Mouse (Mus musculus): Measurements from ENCODE around the gene Psen2. TPM values are rescaled to one million over a fixed set of nuclear protein-coding genes. Genes with fewer than 3 reads are reported as not detected.

Gene Psen2
- polyA plus RNA-seq (2014; fragmentation: Nextera tagmentation; extraction: Ambion mirVana): 18.8 and 19.6 TPM in 2 replicates

DNA sequence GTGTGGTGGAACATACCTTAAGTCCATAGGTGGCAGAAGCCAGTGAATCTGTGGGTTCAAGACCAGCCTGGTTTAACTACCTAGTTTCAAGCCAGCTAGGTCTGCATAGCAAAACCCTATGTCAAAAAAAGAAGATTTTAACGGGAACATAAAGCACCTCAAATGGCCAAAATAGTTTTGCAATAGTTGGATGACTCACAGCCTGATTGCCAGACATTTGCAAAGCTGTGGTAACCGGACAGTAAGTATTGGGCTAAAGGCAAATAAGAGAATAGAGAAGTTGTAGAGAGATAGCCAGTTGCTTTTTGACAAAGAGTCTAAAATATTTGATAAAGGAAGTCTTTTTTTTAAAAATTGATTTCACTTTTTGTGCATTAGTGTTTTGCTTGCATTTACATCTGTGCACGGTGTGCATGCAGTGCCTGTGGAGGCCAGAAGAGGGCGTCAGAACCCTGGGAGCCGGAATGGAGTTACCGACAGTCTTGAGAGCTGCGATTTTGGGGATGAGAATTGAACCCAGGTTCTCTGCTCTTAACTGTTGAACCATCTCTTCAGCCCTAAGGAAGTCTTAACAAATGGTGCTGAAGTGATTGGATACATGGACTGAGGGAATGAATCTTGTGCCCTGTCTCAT lies at the start of gene Psen2:
Gene Psen2, minus strand, starts transcription at position 75 of the 634 bp plus-strand sequence.
- Histone ChIP-seq H3K4me2 (ENCODE audit: low read depth, low read length) (no peak within 1 kb of the TSS), H3K36me3 (ENCODE audit: control insufficient read depth, insufficient read depth, low read length) (no peaks in the 10 kb centered on the region), H3K4me1 (ENCODE audit: control insufficient read depth, insufficient read depth, low read length) (no peaks in the 10 kb centered on the region), H3K9me3 (ENCODE audit: control insufficient read depth, low read length) (no peaks in the 10 kb centered on the region), H3K27ac (replicated peaks; ENCODE audit: low read depth, low read length) (no peak within 1 kb of the TSS), H3K4me3 (ENCODE audit: low read depth, low read length) (no peak within 1 kb of the TSS), H3K27me3 (replicated peaks; ENCODE audit: control insufficient read depth, insufficient read depth, low read length) (no peaks in the 10 kb centered on the region), H3K9ac (ENCODE audit: low read depth, low read length) (no peak within 1 kb of the TSS)
- DNase-seq (ENCODE audit: low spot score) (no peak), ATAC-seq (ENCODE audit: low read depth) (no peak)
- 20% methylated on average over 7 of the region's 7 CpGs for WGBS

DNA sequence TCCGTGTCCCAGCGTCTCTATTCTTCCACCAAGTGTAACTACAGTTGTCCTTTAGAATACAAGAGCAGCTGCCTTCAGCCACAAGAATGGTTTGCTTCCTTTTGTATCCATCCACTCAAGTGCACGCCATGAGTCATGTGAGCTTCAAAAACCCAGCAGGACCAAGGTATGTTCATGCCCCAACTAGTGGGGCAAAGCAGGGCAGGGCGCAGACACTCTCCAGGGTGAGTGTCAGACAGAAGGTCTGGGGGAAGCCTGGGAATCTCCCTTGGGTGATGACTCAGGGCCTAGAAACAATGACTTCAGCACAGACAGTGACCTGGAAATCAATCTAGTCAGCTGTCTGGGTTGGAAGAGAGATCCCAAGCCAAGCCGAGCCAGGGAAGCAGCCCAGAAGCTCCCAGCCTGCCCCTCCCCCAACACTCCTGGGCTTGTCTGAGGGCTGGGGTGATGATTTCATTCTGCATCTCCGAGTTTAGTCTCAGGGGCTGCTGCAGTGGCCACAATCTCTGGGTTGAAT lies 49.6 kb upstream of the Psen2 start:
- H3K9me3 ChIP-seq (ENCODE audit: control insufficient read depth, low read length): no peaks in the 10 kb centered on the region
- H3K27me3 ChIP-seq (replicated peaks; ENCODE audit: control insufficient read depth, insufficient read depth, low read length): no peaks in the 10 kb centered on the region
- H3K4me1 ChIP-seq (ENCODE audit: control insufficient read depth, insufficient read depth, low read length): peaks cover 17% of the 10 kb centered on the region
- no peaks in the 10 kb centered on the region for H3K36me3 ChIP-seq (ENCODE audit: control insufficient read depth, insufficient read depth, low read length)
- H3K27ac ChIP-seq (replicated peaks; ENCODE audit: low read depth, low read length): peak overlapping the region; percentile 46; the same call in 1 of the 2 replicates
- H3K9ac ChIP-seq (ENCODE audit: low read depth, low read length): no peak overlapping the region
- H3K4me2 ChIP-seq (ENCODE audit: low read depth, low read length): peak overlapping the region; percentile 49
- no peak overlapping the region for H3K4me3 ChIP-seq (ENCODE audit: low read depth, low read length)
- DNase-seq (ENCODE audit: low spot score) (peak; percentile 80), ATAC-seq (ENCODE audit: low read depth) (peak; percentile 68)
- 34% methylated on average over 6 of the region's 6 CpGs for WGBS

DNA sequence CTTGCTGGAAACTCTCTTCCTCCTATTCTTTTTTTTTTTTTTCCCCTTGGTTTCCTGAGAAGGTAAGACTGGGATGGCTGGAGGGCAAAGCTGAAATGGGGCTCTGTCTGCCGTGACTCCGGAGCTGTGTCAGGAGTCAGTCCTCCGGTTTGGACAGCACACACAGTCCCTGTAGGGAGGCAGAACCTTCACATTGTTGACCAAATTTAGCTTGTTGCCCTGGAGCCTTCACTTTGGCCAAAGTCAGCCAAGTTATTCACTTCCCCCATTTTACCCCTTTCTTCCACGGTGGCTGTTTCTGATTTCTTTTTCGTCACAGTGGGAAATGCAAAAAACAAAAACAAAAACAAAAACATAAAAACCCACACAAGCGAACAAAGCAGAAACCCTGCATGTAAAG lies 49.0 kb upstream of the Psen2 start:
- Histone ChIP-seq H3K4me3 (ENCODE audit: low read depth, low read length) (no peak overlapping the region), H3K4me1 (ENCODE audit: control insufficient read depth, insufficient read depth, low read length) (peaks cover 22% of the 10 kb centered on the region), H3K36me3 (ENCODE audit: control insufficient read depth, insufficient read depth, low read length) (no peaks in the 10 kb centered on the region), H3K9me3 (ENCODE audit: control insufficient read depth, low read length) (no peaks in the 10 kb centered on the region), H3K4me2 (ENCODE audit: low read depth, low read length) (no peak overlapping the region), H3K9ac (ENCODE audit: low read depth, low read length) (no peak overlapping the region), H3K27ac (replicated peaks; ENCODE audit: low read depth, low read length) (0 out of 2 replicates have a peak overlapping the region, but pooled peaks have one; percentile 46), H3K27me3 (replicated peaks; ENCODE audit: control insufficient read depth, insufficient read depth, low read length) (no peaks in the 10 kb centered on the region)
- DNase-seq (ENCODE audit: low spot score) (no peak), ATAC-seq (ENCODE audit: low read depth) (no peak)
- WGBS: 46% methylated on average over 6 of the region's 6 CpGs

DNA sequence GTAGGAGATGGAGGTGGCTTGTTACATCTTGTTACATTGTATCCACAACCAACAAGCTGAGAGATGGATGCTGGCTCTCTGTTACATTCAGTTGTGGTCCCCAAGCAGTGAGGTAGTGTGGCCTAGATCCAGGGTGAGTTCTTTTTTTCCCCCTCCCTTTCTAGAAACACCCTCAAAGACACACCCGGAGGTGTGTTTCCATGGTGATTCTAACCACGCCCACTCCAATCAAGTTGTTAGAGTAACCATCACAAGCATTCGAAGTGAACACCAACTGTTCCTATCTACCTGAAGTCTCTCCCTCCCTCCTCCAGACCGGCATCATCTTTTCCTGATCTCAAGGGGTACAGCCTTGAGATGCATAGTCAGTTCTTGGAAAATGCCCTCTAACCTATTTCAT lies 45.7 kb upstream of the Psen2 start:
- H3K9me3 ChIP-seq (ENCODE audit: control insufficient read depth, low read length): no peaks in the 10 kb centered on the region
- ATAC-seq (ENCODE audit: low read depth): no peak

DNA sequence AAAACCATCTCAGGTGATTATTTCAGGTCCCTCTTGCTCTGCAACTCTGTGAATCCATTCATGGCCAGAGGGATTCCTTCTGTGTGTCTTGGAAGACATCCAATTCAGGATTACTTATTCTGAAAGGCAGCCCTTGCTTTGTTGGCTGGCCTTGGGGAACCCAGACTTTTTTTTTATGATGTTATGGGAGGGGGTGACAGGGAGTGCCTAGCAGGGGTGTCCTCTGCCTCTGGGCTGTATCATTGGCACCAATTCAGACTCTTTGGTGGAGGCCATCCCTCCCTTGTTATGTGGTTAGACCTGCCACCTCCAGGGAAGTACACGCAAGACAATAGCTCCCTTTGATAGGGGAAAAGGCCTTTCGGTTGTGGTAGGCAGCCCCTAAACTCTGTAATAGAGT lies 44.4 kb upstream of the Psen2 start:
- H3K9me3 ChIP-seq (ENCODE audit: control insufficient read depth, low read length): no peaks in the 10 kb centered on the region
- H3K4me3 ChIP-seq (ENCODE audit: low read depth, low read length): no peak overlapping the region
- no peaks in the 10 kb centered on the region for H3K27me3 ChIP-seq (replicated peaks; ENCODE audit: control insufficient read depth, insufficient read depth, low read length)
- DNase-seq (ENCODE audit: low spot score) (peak; percentile 87), ATAC-seq (ENCODE audit: low read depth) (peak; percentile 80)
- H3K27ac ChIP-seq (replicated peaks; ENCODE audit: low read depth, low read length): no peak overlapping the region
- H3K36me3 ChIP-seq (ENCODE audit: control insufficient read depth, insufficient read depth, low read length): no peaks in the 10 kb centered on the region
- 24% methylated on average over 2 of the region's 2 CpGs for WGBS
- no peak overlapping the region for H3K4me2 ChIP-seq (ENCODE audit: low read depth, low read length)
- H3K4me1 ChIP-seq (ENCODE audit: control insufficient read depth, insufficient read depth, low read length): peaks cover 14% of the 10 kb centered on the region
- no peak overlapping the region for H3K9ac ChIP-seq (ENCODE audit: low read depth, low read length)

More for the DNA sequence above, 45.7 kb upstream of the Psen2 start:
- Histone ChIP-seq H3K27me3 (replicated peaks; ENCODE audit: control insufficient read depth, insufficient read depth, low read length) (no peaks in the 10 kb centered on the region), H3K4me3 (ENCODE audit: low read depth, low read length) (no peak overlapping the region), H3K9ac (ENCODE audit: low read depth, low read length) (no peak overlapping the region), H3K4me1 (ENCODE audit: control insufficient read depth, insufficient read depth, low read length) (peaks cover 19% of the 10 kb centered on the region), H3K36me3 (ENCODE audit: control insufficient read depth, insufficient read depth, low read length) (no peaks in the 10 kb centered on the region), H3K27ac (replicated peaks; ENCODE audit: low read depth, low read length) (no peak overlapping the region), H3K4me2 (ENCODE audit: low read depth, low read length) (no peak overlapping the region)
- no peak for DNase-seq (ENCODE audit: low spot score)
- WGBS: 75% methylated on average over 4 of the region's 4 CpGs

DNA sequence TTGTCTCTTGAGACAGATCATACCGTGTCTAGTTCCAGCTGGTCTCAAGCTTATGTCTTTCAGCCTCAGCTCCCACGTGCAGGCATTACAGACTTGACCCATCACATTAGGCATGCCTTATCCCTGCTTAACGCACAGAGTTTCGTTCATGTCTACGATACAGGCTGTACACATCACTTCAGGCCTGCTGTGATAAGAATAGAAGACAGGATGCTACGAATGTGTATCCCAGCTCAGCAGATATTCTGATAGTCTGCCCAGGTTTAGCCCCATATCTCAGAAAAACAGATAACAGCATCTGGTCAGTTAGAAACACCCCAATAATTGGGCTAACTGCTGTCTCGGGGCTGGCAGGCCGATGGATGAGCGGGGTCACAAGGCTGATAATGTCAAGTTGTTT lies 43.7 kb upstream of the Psen2 start:
- H3K27ac ChIP-seq (replicated peaks; ENCODE audit: low read depth, low read length): no peak overlapping the region; the same call in 1 of the 2 replicates
- no peaks in the 10 kb centered on the region for H3K36me3 ChIP-seq (ENCODE audit: control insufficient read depth, insufficient read depth, low read length)
- H3K9ac ChIP-seq (ENCODE audit: low read depth, low read length): no peak overlapping the region
- H3K27me3 ChIP-seq (replicated peaks; ENCODE audit: control insufficient read depth, insufficient read depth, low read length): no peaks in the 10 kb centered on the region
- no peaks in the 10 kb centered on the region for H3K9me3 ChIP-seq (ENCODE audit: control insufficient read depth, low read length)
- H3K4me1 ChIP-seq (ENCODE audit: control insufficient read depth, insufficient read depth, low read length): peaks cover 8% of the 10 kb centered on the region; the same call in 1 of the 2 replicates
- no peak for DNase-seq (ENCODE audit: low spot score)
- no peak for ATAC-seq (ENCODE audit: low read depth)
- no peak overlapping the region for H3K4me3 ChIP-seq (ENCODE audit: low read depth, low read length)
- WGBS: 70% methylated on average over 9 of the region's 9 CpGs
- H3K4me2 ChIP-seq (ENCODE audit: low read depth, low read length): no peak overlapping the region

DNA sequence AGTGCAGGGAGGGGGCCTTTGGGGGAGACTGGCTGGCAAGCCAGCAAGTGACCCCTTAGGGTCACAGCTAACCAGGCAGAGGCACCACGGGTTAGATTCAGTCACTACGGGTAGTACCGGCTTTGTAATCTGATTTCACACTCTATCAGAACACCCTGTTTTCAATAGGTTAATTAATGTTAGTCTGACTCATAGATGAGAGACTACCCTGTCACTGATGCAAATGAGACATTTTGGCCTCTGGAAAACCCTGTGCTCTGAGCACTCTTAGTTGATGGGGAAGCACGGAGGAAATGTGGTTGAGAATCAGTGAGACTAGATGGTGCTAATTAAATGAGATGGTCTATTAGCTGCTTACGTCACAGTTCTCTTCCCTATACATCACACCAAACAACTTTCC lies 40.4 kb upstream of the Psen2 start:
- no peak overlapping the region for H3K9ac ChIP-seq (ENCODE audit: low read depth, low read length)
- H3K4me1 ChIP-seq (ENCODE audit: control insufficient read depth, insufficient read depth, low read length): peaks cover 8% of the 10 kb centered on the region
- H3K9me3 ChIP-seq (ENCODE audit: control insufficient read depth, low read length): no peaks in the 10 kb centered on the region
- DNase-seq (ENCODE audit: low spot score) (no peak), ATAC-seq (ENCODE audit: low read depth) (no peak)
- H3K4me3 ChIP-seq (ENCODE audit: low read depth, low read length): no peak overlapping the region
- H3K36me3 ChIP-seq (ENCODE audit: control insufficient read depth, insufficient read depth, low read length): no peaks in the 10 kb centered on the region
- no peak overlapping the region for H3K27ac ChIP-seq (replicated peaks; ENCODE audit: low read depth, low read length)
- WGBS: 50% methylated on average over 5 of the region's 5 CpGs
- no peaks in the 10 kb centered on the region for H3K27me3 ChIP-seq (replicated peaks; ENCODE audit: control insufficient read depth, insufficient read depth, low read length)
- H3K4me2 ChIP-seq (ENCODE audit: low read depth, low read length): no peak overlapping the region

DNA sequence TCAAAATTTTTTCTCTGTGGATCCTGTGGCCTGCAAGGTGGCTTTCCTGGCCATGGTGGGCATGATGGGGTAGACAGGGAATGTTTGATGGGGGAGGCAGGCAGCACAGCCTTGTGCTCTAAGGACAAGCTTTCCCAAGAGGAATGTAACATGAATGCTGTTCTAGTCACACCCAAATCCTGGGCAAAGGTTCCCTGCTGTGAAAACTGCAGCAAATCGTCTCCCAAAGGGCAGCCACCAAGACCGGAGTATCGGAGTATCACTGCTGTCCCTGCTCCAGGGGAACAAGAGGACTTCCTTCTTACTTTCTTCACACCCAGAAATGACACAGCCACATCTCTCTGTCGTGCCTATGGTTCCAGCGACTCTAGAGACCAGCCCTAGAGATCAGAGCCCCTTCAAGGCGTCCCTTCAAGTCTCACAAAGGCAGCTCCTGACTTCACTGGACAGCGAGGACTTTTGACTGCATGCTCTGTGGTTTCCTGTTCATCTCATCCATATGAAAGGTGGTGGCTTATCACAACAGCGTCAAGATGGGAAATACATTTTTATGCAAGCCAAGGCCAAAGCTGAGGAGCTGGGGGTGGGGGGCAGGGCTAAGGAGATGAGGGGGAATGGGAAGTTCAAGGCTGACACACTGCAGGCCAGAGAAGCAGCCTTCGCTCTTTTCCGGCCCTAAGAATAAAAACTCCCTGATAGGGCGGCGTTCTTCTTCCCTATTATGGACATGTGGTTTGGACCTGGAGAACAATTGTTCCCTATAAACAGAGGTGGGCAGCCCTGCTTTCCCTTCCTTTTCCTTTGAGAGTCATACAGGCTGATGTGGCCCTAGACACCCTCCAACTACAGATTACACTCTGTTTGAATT lies 39.2 kb upstream of the Psen2 start:
- Histone ChIP-seq H3K27ac (replicated peaks; ENCODE audit: low read depth, low read length) (no peak overlapping the region), H3K36me3 (ENCODE audit: control insufficient read depth, insufficient read depth, low read length) (no peaks in the 10 kb centered on the region), H3K27me3 (replicated peaks; ENCODE audit: control insufficient read depth, insufficient read depth, low read length) (no peaks in the 10 kb centered on the region), H3K4me2 (ENCODE audit: low read depth, low read length) (no peak overlapping the region), H3K4me3 (ENCODE audit: low read depth, low read length) (no peak overlapping the region), H3K9ac (ENCODE audit: low read depth, low read length) (no peak overlapping the region), H3K4me1 (ENCODE audit: control insufficient read depth, insufficient read depth, low read length) (peaks cover 4% of the 10 kb centered on the region), H3K9me3 (ENCODE audit: control insufficient read depth, low read length) (no peaks in the 10 kb centered on the region)
- WGBS: 63% methylated on average over 12 of the region's 12 CpGs
- DNase-seq (ENCODE audit: low spot score) (peak; percentile 19), ATAC-seq (ENCODE audit: low read depth) (no peak)
